Mouse (Mus musculus): ENCODE measurements around the gene Cdh5. TPM values are rescaled to one million over a fixed set of nuclear protein-coding genes. Genes with fewer than 3 reads are reported as not detected.

The Cdh5 gene
- polyA plus RNA-seq, 1 experiment = 53.4 TPM

DNA sequence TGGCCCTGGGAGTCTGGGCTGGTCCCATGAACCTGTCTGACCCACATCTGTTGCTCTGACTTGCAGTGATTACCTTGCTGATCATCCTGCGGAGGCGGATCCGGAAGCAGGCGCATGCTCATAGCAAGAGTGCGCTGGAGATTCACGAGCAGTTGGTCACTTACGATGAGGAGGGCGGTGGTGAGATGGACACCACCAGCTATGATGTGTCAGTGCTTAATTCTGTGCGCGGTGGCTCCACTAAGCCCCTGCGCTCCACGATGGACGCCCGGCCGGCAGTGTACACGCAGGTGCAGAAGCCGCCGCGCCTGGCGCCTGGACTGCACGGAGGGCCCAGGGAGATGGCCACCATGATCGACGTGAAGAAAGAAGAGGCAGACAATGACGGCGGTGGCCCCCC is 41.0 kb downstream of the Cdh5 start:
- H3K4me1 ChIP-seq (ENCODE audit: control insufficient read depth, insufficient read depth, insufficient read length, low read length) = no peaks in the 10 kb centered on the region; the same call in 1 of the 2 replicates
- H3K4me3 ChIP-seq (ENCODE audit: insufficient read depth, low read depth, low read length) = no peak overlapping the region
- no peak overlapping the region for H3K27ac ChIP-seq (replicated peaks; ENCODE audit: low read depth, low read length)

DNA sequence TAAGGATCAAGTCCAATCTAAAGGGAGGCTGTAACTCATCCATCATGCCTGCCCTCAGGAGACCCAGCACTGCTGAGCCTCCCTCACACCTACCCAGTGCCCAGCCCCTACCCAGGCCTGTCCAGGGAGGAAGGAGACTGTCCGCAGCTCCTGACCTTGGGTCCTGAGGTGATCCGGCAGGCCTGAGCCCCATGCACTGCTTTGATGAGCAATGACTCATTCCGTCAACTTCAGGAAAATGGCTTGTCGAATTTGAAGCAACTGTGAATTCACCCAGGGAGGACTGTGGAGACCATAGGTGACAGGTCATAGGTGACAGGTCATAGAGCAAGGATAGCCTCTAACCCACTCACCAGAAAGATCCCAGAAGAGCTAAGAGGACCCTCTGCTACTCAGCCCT is 42.0 kb downstream of the Cdh5 start:
- H3K27ac ChIP-seq (replicated peaks; ENCODE audit: low read depth, low read length) = no peak overlapping the region

DNA sequence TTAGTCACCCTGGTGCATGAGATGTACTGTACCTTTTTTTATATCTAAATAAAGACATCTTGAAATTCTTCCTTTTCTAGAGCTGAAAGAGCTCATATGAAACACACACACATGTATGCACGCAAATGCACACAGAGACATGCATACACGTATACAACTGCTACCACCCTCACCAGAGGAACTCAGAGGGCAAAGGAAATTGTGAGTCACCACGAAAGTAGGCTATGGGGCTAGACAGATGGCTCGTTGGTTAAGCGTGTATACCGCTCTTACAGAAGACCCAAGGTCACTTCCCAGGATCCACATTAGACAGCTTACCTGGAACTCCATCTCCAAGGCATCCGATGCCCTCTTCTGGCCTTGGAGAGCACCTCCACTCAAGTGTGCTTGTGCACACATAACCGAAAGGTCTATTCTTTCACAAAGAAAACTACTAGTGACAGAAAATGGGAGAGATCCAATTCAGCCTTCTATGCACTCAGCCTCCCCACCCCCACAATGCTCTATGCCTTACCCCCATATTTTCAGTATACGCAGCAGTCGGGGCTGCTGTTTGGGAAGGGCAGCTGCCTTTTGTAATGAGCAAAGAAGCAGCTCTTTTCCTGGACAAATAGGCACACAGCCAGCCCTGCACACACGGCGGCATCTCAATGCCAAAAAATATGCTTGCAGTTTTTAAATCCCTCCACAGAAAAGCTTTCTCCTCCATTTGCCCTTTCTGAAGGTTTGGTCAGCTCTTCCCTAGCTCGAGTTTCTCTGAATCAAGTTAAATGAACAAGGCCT is 43.2 kb downstream of the Cdh5 start:
- H3K27ac ChIP-seq (replicated peaks; ENCODE audit: low read depth, low read length) = no peak overlapping the region
- no peaks in the 10 kb centered on the region; the same call in 1 of the 2 replicates for H3K4me1 ChIP-seq (ENCODE audit: control insufficient read depth, insufficient read depth, insufficient read length, low read length)
- H3K4me3 ChIP-seq (ENCODE audit: insufficient read depth, low read depth, low read length) = no peak overlapping the region

More for the DNA sequence above, 42.0 kb downstream of the Cdh5 start:
- Histone ChIP-seq H3K4me1 (ENCODE audit: control insufficient read depth, insufficient read depth, insufficient read length, low read length) (no peaks in the 10 kb centered on the region; the same call in 1 of the 2 replicates), H3K4me3 (ENCODE audit: insufficient read depth, low read depth, low read length) (no peak overlapping the region)

DNA sequence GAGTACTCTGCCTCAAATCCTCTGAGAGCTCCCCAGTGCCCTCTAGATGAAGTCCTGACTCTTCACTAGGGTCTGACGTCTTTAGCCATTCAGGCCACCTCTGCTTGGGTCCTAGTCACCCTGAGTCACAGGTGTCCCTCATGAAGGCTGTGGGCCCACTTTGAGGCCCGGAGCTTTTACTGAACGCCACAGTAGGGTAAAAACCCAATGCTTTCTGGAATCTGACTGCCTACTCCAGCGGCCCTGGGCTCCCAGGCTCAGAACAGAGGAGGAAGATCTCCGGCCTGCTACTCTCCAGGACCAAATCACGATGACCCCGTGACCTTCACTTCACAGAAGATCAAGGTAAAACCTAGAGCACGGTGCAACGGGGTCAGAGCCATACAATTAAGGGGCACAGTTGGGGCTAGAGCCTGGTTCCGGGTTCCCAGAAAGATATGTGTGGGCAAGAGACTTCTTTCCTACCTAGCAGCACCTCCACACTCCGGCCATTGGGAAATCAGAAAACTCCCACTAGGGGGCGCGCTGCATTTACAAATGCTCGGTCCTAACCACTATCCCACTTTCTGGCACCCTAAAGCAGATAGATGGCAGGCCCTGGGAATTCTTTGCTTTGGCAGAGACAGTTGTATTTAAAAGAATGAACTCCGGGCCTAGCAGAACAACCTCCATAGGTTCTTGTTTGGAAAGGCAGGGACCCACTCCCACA is 44.7 kb downstream of the Cdh5 start:
- no peak overlapping the region for H3K4me3 ChIP-seq (ENCODE audit: insufficient read depth, low read depth, low read length)
- no peak overlapping the region for H3K27ac ChIP-seq (replicated peaks; ENCODE audit: low read depth, low read length)
- H3K4me1 ChIP-seq (ENCODE audit: control insufficient read depth, insufficient read depth, insufficient read length, low read length) = no peaks in the 10 kb centered on the region; the same call in 1 of the 2 replicates

DNA sequence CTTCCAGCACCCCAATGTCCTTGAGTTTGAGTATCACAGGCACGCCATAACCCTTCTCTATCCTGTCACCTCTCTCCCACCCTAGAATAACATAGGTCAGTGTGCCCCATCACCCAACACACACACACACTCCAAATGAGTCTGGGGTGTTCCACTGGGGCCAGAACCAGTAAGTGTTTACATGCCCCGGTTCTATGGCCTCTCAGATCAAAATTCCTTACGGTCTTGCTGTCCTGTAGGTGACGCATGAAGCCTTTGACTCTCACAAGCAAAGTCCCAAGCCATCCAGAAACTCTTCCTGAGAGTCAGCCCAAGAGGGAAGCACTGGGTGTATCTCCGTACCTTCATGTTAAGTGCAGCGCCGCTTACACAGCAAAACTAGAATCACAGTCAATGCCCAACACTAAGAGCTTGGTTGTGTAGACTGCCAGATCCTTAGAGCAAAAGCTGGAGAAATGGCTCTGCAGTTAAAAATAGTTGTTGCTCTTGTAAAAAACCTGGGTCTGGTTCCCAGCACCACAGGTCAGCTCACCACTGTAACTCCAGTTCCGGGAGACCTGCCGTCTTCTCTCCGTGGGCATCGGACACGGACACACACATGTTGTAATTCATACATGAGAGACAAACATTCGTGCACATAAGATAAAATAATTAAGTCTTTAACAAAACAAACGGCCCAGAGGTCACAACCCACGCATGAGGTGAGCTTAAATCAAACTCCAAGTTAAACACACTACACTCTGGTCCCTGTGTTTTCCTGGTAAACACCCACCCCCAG is 45.5 kb downstream of the Cdh5 start:
- no peaks in the 10 kb centered on the region; the same call in 1 of the 2 replicates for H3K4me1 ChIP-seq (ENCODE audit: control insufficient read depth, insufficient read depth, insufficient read length, low read length)
- H3K4me3 ChIP-seq (ENCODE audit: insufficient read depth, low read depth, low read length) = no peak overlapping the region
- H3K27ac ChIP-seq (replicated peaks; ENCODE audit: low read depth, low read length) = no peak overlapping the region

DNA sequence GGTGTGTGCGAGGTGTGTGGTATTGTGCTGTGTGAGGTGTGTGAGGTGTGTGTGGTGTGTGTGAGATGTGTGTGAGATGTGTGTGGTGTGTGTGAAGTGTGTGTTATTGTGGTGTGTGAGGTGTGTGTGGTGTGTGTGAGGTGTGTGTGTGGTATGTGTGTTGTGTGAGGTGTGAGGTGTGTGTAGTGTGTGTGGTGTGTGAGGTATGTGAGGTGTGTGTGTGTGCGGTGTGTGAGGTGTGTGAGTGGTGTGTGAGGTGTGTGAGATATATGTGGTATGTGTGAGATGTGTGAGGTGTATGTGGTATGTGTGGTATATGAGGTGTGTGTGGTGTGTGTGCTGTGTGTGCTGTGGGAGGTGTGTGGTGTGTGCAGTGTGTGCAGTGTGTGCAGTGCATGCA is 46.5 kb downstream of the Cdh5 start:
- H3K4me1 ChIP-seq (ENCODE audit: control insufficient read depth, insufficient read depth, insufficient read length, low read length) = no peaks in the 10 kb centered on the region
- H3K27ac ChIP-seq (replicated peaks; ENCODE audit: low read depth, low read length) = peak overlapping the region; percentile 10; the same call in 1 of the 2 replicates
- H3K4me3 ChIP-seq (ENCODE audit: insufficient read depth, low read depth, low read length) = no peak overlapping the region

GRCm38 (mm10) chr8:104160731-104161130 is 59.3 kb downstream of the Cdh5 start:
- H3K27ac ChIP-seq (replicated peaks; ENCODE audit: low read depth, low read length) = no peak overlapping the region
- H3K4me3 ChIP-seq (ENCODE audit: insufficient read depth, low read depth, low read length) = no peak overlapping the region
- H3K4me1 ChIP-seq (ENCODE audit: control insufficient read depth, insufficient read depth, insufficient read length, low read length) = no peaks in the 10 kb centered on the region

DNA sequence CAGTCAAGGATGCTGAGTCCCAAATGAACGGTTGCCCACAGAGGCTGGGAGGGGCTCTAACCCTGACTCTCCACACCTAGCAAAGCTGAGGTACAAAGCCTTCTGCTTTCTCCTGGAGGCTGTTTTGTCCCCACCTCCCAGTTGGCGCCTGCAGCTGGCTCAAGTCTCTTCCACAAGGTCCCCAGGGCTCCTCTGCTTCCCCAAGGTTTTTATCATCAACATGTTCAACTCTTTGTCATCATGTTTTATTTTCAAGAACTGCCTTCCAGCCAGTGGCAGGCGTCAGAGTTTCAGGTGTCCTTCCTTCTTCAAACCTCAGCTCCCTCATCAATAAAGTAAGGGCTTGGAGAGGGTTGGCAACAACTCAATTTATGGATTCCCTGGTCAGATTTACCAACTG is 68.0 kb downstream of the Cdh5 start:
- Histone ChIP-seq H3K4me1 (ENCODE audit: control insufficient read depth, insufficient read depth, insufficient read length, low read length) (no peaks in the 10 kb centered on the region), H3K4me3 (ENCODE audit: insufficient read depth, low read depth, low read length) (no peak overlapping the region), H3K27ac (replicated peaks; ENCODE audit: low read depth, low read length) (no peak overlapping the region)

- Histone ChIP-seq H3K27ac (replicated peaks; ENCODE audit: low read depth, low read length) (no peak within 1 kb of the TSS), H3K4me1 (ENCODE audit: control insufficient read depth, insufficient read depth, insufficient read length, low read length) (no peaks in the 10 kb centered on the region), H3K4me3 (ENCODE audit: insufficient read depth, low read depth, low read length) (peak within 1 kb of the TSS; percentile 59)
Measured at GRCm38 (mm10) chr8:104170118-104171049, 69.0 kb downstream of the Cdh5 start, which contains the start of gene Bean1. TSS of gene Bean1 (plus strand) at chr8:104170442.

GRCm38 (mm10) chr8:104171050-104171620 is 69.7 kb downstream of the Cdh5 start:
- Histone ChIP-seq H3K4me1 (ENCODE audit: control insufficient read depth, insufficient read depth, insufficient read length, low read length) (no peaks in the 10 kb centered on the region), H3K27ac (replicated peaks; ENCODE audit: low read depth, low read length) (no peak overlapping the region), H3K4me3 (ENCODE audit: insufficient read depth, low read depth, low read length) (peak overlapping the region; percentile 59)

DNA sequence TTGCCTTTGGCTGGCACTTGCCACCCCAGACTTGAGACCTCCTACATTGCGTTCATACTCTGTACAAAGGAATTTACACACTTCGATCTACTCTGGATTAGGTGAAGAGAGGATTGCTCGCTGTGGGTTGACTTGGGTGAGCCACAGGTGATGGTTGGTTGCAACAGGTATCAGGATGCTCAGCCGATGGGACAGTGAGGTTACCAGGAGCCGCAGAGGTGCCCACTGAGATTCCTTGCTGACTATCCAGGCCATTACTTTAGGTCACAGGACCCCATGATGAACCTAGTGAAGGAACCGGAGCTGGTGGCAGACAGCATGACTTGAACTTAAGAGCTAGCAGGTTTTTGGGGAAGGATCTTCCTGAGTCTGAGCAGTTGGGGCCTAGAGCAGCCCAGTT is 71.0 kb downstream of the Cdh5 start:
- Histone ChIP-seq H3K27ac (replicated peaks; ENCODE audit: low read depth, low read length) (no peak overlapping the region), H3K4me3 (ENCODE audit: insufficient read depth, low read depth, low read length) (no peak overlapping the region), H3K4me1 (ENCODE audit: control insufficient read depth, insufficient read depth, insufficient read length, low read length) (no peaks in the 10 kb centered on the region)

- Histone ChIP-seq H3K27ac (replicated peaks; ENCODE audit: low read depth, low read length) (no peak overlapping the region), H3K4me1 (ENCODE audit: control insufficient read depth, insufficient read depth, insufficient read length, low read length) (no peaks in the 10 kb centered on the region), H3K4me3 (ENCODE audit: insufficient read depth, low read depth, low read length) (no peak overlapping the region)
Measured at GRCm38 (mm10) chr8:104175848-104176527, 74.6 kb downstream of the Cdh5 start.

GRCm38 (mm10) chr8:104177054-104177453 is 75.6 kb downstream of the Cdh5 start:
- no peaks in the 10 kb centered on the region for H3K4me1 ChIP-seq (ENCODE audit: control insufficient read depth, insufficient read depth, insufficient read length, low read length)
- H3K4me3 ChIP-seq (ENCODE audit: insufficient read depth, low read depth, low read length) = no peak overlapping the region
- H3K27ac ChIP-seq (replicated peaks; ENCODE audit: low read depth, low read length) = no peak overlapping the region

GRCm38 (mm10) chr8:104184905-104185304 is 83.5 kb downstream of the Cdh5 start:
- H3K4me1 ChIP-seq (ENCODE audit: control insufficient read depth, insufficient read depth, insufficient read length, low read length) = no peaks in the 10 kb centered on the region
- no peak overlapping the region for H3K27ac ChIP-seq (replicated peaks; ENCODE audit: low read depth, low read length)
- H3K4me3 ChIP-seq (ENCODE audit: insufficient read depth, low read depth, low read length) = no peak overlapping the region
